Mouse (Mus musculus): Measurements from ENCODE around the gene Smtnl2. TPM values are rescaled to one million over a fixed set of nuclear protein-coding genes. Genes with fewer than 3 reads are reported as not detected.

The Smtnl2 gene
- polyA plus RNA-seq, 1 experiment from 2014 or later: 26.9 TPM

GRCm38 (mm10) chr11:72429288-72429690, 17.8 kb upstream of the Smtnl2 start:
- H3K4me3 ChIP-seq (ENCODE audit: low read depth, low read length): no peak overlapping the region
- no peak overlapping the region for H3K9ac ChIP-seq (ENCODE audit: low read length)
- no peak overlapping the region for H3K27ac ChIP-seq (replicated peaks)
- no peaks in the 10 kb centered on the region for H3K27me3 ChIP-seq (ENCODE audit: control insufficient read depth, insufficient read depth, low read length)
- peak; percentile 98 for TF ChIP-seq CTCF (IDR thresholded peaks at IDR 0.05; ENCODE audit: low read depth)
- TF ChIP-seq EP300 (optimal IDR thresholded peaks at IDR 0.05): no peak
- H3K36me3 ChIP-seq (ENCODE audit: control insufficient read depth, insufficient read depth, low read length): no peaks in the 10 kb centered on the region
- H3K4me2 ChIP-seq (replicated peaks; ENCODE audit: low read depth): 0 out of 2 replicates have a peak overlapping the region, but pooled peaks have one; percentile 29
- peak; percentile 81 for DNase-seq (ENCODE audit: low spot score)
- WGBS: 48% methylated on average over 7 of the region's 7 CpGs
- H3K9me3 ChIP-seq (ENCODE audit: control insufficient read depth, low read length): no peaks in the 10 kb centered on the region
- H3K4me1 ChIP-seq (replicated peaks; ENCODE audit: control insufficient read depth, insufficient read depth): no peaks in the 10 kb centered on the region
- ATAC-seq (ENCODE audit: low FRiP score, low TSS enrichment): peak; percentile 76

GRCm38 (mm10) chr11:72428694-72429093, 17.2 kb upstream of the Smtnl2 start:
- Histone ChIP-seq H3K4me3 (ENCODE audit: low read depth, low read length) (no peak overlapping the region), H3K27ac (replicated peaks) (no peak overlapping the region), H3K4me1 (replicated peaks; ENCODE audit: control insufficient read depth, insufficient read depth) (no peaks in the 10 kb centered on the region), H3K4me2 (replicated peaks; ENCODE audit: low read depth) (no peak overlapping the region), H3K36me3 (ENCODE audit: control insufficient read depth, insufficient read depth, low read length) (no peaks in the 10 kb centered on the region), H3K9ac (ENCODE audit: low read length) (no peak overlapping the region), H3K9me3 (ENCODE audit: control insufficient read depth, low read length) (no peaks in the 10 kb centered on the region), H3K27me3 (ENCODE audit: control insufficient read depth, insufficient read depth, low read length) (no peaks in the 10 kb centered on the region)
- TF ChIP-seq CTCF (IDR thresholded peaks at IDR 0.05; ENCODE audit: low read depth): peak; percentile 78
- TF ChIP-seq EP300 (optimal IDR thresholded peaks at IDR 0.05): no peak
- ATAC-seq (ENCODE audit: low FRiP score, low TSS enrichment) (peak; percentile 77), DNase-seq (ENCODE audit: low spot score) (peak; percentile 85)
- 7% methylated on average over 5 of the region's 5 CpGs for WGBS

- TF ChIP-seq EP300 (optimal IDR thresholded peaks at IDR 0.05) (no peak), CTCF (IDR thresholded peaks at IDR 0.05; ENCODE audit: low read depth) (peak; percentile 65)
- no peak for DNase-seq (ENCODE audit: low spot score)
- no peak for ATAC-seq (ENCODE audit: low FRiP score, low TSS enrichment)
These were observed 15.4 kb upstream of the Smtnl2 start for GRCm38 (mm10) chr11:72426884-72427283.

GRCm38 (mm10) chr11:72425201-72425600, 13.7 kb upstream of the Smtnl2 start:
- Histone ChIP-seq H3K4me3 (ENCODE audit: low read depth, low read length) (no peak overlapping the region), H3K4me1 (replicated peaks; ENCODE audit: control insufficient read depth, insufficient read depth) (no peaks in the 10 kb centered on the region), H3K9me3 (ENCODE audit: control insufficient read depth, low read length) (no peaks in the 10 kb centered on the region), H3K4me2 (replicated peaks; ENCODE audit: low read depth) (no peak overlapping the region), H3K9ac (ENCODE audit: low read length) (no peak overlapping the region), H3K36me3 (ENCODE audit: control insufficient read depth, insufficient read depth, low read length) (no peaks in the 10 kb centered on the region), H3K27me3 (ENCODE audit: control insufficient read depth, insufficient read depth, low read length) (no peaks in the 10 kb centered on the region), H3K27ac (replicated peaks) (no peak overlapping the region)
- TF ChIP-seq EP300 (optimal IDR thresholded peaks at IDR 0.05): no peak
- no peak for TF ChIP-seq CTCF (IDR thresholded peaks at IDR 0.05; ENCODE audit: low read depth)
- DNase-seq (ENCODE audit: low spot score) (no peak), ATAC-seq (ENCODE audit: low FRiP score, low TSS enrichment) (no peak)

More at GRCm38 (mm10) chr11:72426884-72427283, 15.4 kb upstream of the Smtnl2 start:
- Histone ChIP-seq H3K4me2 (replicated peaks; ENCODE audit: low read depth) (no peak overlapping the region), H3K27me3 (ENCODE audit: control insufficient read depth, insufficient read depth, low read length) (no peaks in the 10 kb centered on the region), H3K27ac (replicated peaks) (no peak overlapping the region), H3K9ac (ENCODE audit: low read length) (no peak overlapping the region), H3K9me3 (ENCODE audit: control insufficient read depth, low read length) (no peaks in the 10 kb centered on the region), H3K4me1 (replicated peaks; ENCODE audit: control insufficient read depth, insufficient read depth) (no peaks in the 10 kb centered on the region), H3K36me3 (ENCODE audit: control insufficient read depth, insufficient read depth, low read length) (no peaks in the 10 kb centered on the region), H3K4me3 (ENCODE audit: low read depth, low read length) (no peak overlapping the region)

GRCm38 (mm10) chr11:72423686-72424085, 12.2 kb upstream of the Smtnl2 start:
- Histone ChIP-seq H3K4me1 (replicated peaks; ENCODE audit: control insufficient read depth, insufficient read depth) (no peaks in the 10 kb centered on the region), H3K27ac (replicated peaks) (no peak overlapping the region), H3K9ac (ENCODE audit: low read length) (no peak overlapping the region), H3K4me2 (replicated peaks; ENCODE audit: low read depth) (no peak overlapping the region), H3K9me3 (ENCODE audit: control insufficient read depth, low read length) (no peaks in the 10 kb centered on the region), H3K36me3 (ENCODE audit: control insufficient read depth, insufficient read depth, low read length) (no peaks in the 10 kb centered on the region), H3K4me3 (ENCODE audit: low read depth, low read length) (no peak overlapping the region), H3K27me3 (ENCODE audit: control insufficient read depth, insufficient read depth, low read length) (no peaks in the 10 kb centered on the region)
- DNase-seq (ENCODE audit: low spot score) (no peak), ATAC-seq (ENCODE audit: low FRiP score, low TSS enrichment) (no peak)
- 69% methylated on average over 4 of the region's 4 CpGs for WGBS
- TF ChIP-seq CTCF (IDR thresholded peaks at IDR 0.05; ENCODE audit: low read depth) (no peak), EP300 (optimal IDR thresholded peaks at IDR 0.05) (no peak)

- no peak overlapping the region for H3K9ac ChIP-seq (ENCODE audit: low read length)
- H3K36me3 ChIP-seq (ENCODE audit: control insufficient read depth, insufficient read depth, low read length): no peaks in the 10 kb centered on the region
- no peaks in the 10 kb centered on the region for H3K27me3 ChIP-seq (ENCODE audit: control insufficient read depth, insufficient read depth, low read length)
- DNase-seq (ENCODE audit: low spot score) (no peak), ATAC-seq (ENCODE audit: low FRiP score, low TSS enrichment) (no peak)
- H3K27ac ChIP-seq (replicated peaks): no peak overlapping the region
- no peaks in the 10 kb centered on the region for H3K4me1 ChIP-seq (replicated peaks; ENCODE audit: control insufficient read depth, insufficient read depth)
- no peak for TF ChIP-seq CTCF (IDR thresholded peaks at IDR 0.05; ENCODE audit: low read depth)
- no peak for TF ChIP-seq EP300 (optimal IDR thresholded peaks at IDR 0.05)
- H3K4me2 ChIP-seq (replicated peaks; ENCODE audit: low read depth): no peak overlapping the region
- no peaks in the 10 kb centered on the region for H3K9me3 ChIP-seq (ENCODE audit: control insufficient read depth, low read length)
- 86% methylated on average over 11 of the region's 11 CpGs for WGBS
- no peak overlapping the region for H3K4me3 ChIP-seq (ENCODE audit: low read depth, low read length)
These were observed 10.2 kb upstream of the Smtnl2 start for GRCm38 (mm10) chr11:72421518-72422278.
